Comparison of ENCODE assay signal across 9 mouse cellular contexts in genomic region chr5:45448676-45449075, GRCm38 (mm10). TPM values are rescaled to one million over a fixed set of nuclear protein-coding genes. Genes with fewer than 3 reads are reported as not detected.
DNase-seq lines count a peak whose midpoint lies in the region; ATAC-seq and TF ChIP-seq lines count a peak whose summit lies in the region.
"Had no signal": no experiment of that assay in that cellular context is flagged by ENCODE, and none has a peak within 500 bp of the region (broad histone marks: within the 10 kb centered on the region; RNA-seq: fewer than 3 reads in every experiment).

No protein-coding gene starts in this region.

- WGBS in forebrain, embryonic 16.5 days, result 17% methylated on average over 5 of the region's 5 CpGs
- WGBS in limb, embryonic 10.5 days, result 64% methylated on average over 5 of the region's 5 CpGs

- H3K4me3 ChIP-seq in ES-E14 (ENCODE audit: insufficient read depth in 1 of 2, low read depth in 1 of 2, low read length in 2 of 2, poor library complexity in 1 of 2, severe bottlenecking in 1 of 2), result peak overlapping the region; percentile 67 to 94
- peak overlapping the region; percentile 80 for H3K4me3 ChIP-seq in forebrain, embryonic 16.5 days (replicated peaks; ENCODE audit: low read length)
- H3K4me3 ChIP-seq in limb, embryonic 10.5 days, result peak overlapping the region; percentile 83; the same call in 1 of the 2 replicates

- H3K4me2 ChIP-seq in forebrain, embryonic 16.5 days (ENCODE audit: low read length), result peak overlapping the region; percentile 100

- in situ Hi-C loops in ES-E14 (cut with MboI; ENCODE audit: low sequenced_read_pairs in 2 of 2, unreplicated experiment in 2 of 2), result no loop called here

- no peak for ATAC-seq in forebrain, embryonic 16.5 days

- H3K27ac ChIP-seq in ES-E14 (ENCODE audit: insufficient read depth, low read depth, low read length, poor library complexity, severe bottlenecking), result no peak overlapping the region
- H3K27ac ChIP-seq in forebrain, embryonic 16.5 days (ENCODE audit: low read length), result no peak overlapping the region
- no peak overlapping the region for H3K27ac ChIP-seq in limb, embryonic 10.5 days

- no peaks in the 10 kb centered on the region for H3K9me3 ChIP-seq in ES-E14 (ENCODE audit: control insufficient read depth, insufficient read depth, low read depth, low read length)
- no peaks in the 10 kb centered on the region for H3K9me3 ChIP-seq in forebrain, embryonic 16.5 days (ENCODE audit: control insufficient read depth, low read length)
- H3K9me3 ChIP-seq in limb, embryonic 10.5 days (replicated peaks), result no peaks in the 10 kb centered on the region

- H3K27me3 ChIP-seq in forebrain, embryonic 16.5 days (replicated peaks; ENCODE audit: control insufficient read depth, insufficient read depth, low read length), result no peaks in the 10 kb centered on the region
- H3K27me3 ChIP-seq in limb, embryonic 10.5 days (ENCODE audit: low read depth, poor library complexity, severe bottlenecking), result no peaks in the 10 kb centered on the region

- intact Hi-C loops in left cerebral cortex, postnatal 36 days (cut with DNase I), result no loop called here

- peak; percentile 17 for DNase-seq in adrenal gland, postnatal 14 days
- DNase-seq in adrenal gland, postnatal 36 days, result no peak
- DNase-seq in ES-E14 (ENCODE audit: low read depth, low spot score), result no peak
- no peak for DNase-seq in limb, embryonic 10.5 days (ENCODE audit: low spot score)
- peak; percentile 16 for DNase-seq in retina, embryonic 14.5 days (ENCODE audit: low spot score)
- DNase-seq in left cerebral cortex, postnatal 36 days (ENCODE audit: low spot score in 2 of 2), result no peak
- DNase-seq in spleen, adult 12 weeks (ENCODE audit: low spot score), result no peak

- peak overlapping the region; percentile 89; the same call in 1 of the 2 replicates for H3K9ac ChIP-seq in ES-E14 (ENCODE audit: insufficient read depth, low read depth, low read length, poor library complexity, severe bottlenecking)
- no peak overlapping the region for H3K9ac ChIP-seq in forebrain, embryonic 16.5 days (replicated peaks; ENCODE audit: low read depth, low read length)

- H3K4me1 ChIP-seq in ES-E14 (ENCODE audit: control insufficient read depth in 2 of 2, insufficient read depth in 2 of 2, low read length in 2 of 2, poor library complexity in 1 of 2), result peaks cover 4 to 11% of the 10 kb centered on the region in 2 experiments; a peak in 2 of 4 replicates
- H3K4me1 ChIP-seq in forebrain, embryonic 16.5 days (replicated peaks; ENCODE audit: control insufficient read depth, insufficient read depth, low read length), result peaks cover 15% of the 10 kb centered on the region
- peaks cover 17% of the 10 kb centered on the region for H3K4me1 ChIP-seq in limb, embryonic 10.5 days

- peaks cover 6% of the 10 kb centered on the region for H3K36me3 ChIP-seq in ES-E14 (ENCODE audit: control insufficient read depth, insufficient read depth, low read length, poor library complexity, severe bottlenecking)
- no peaks in the 10 kb centered on the region; the same call in 1 of the 2 replicates for H3K36me3 ChIP-seq in forebrain, embryonic 16.5 days (ENCODE audit: control insufficient read depth, insufficient read depth)
- peaks cover 25% of the 10 kb centered on the region for H3K36me3 ChIP-seq in limb, embryonic 10.5 days

TF ChIP-seq in ES-E14, 5 proteins besides CTCF, POLR2A, EP300 and RAD21:
- TF ChIP-seq ZNF384 (IDR thresholded peaks at IDR 0.05; ENCODE audit: low read depth, low read length) (no peak), HCFC1 (IDR thresholded peaks at IDR 0.05; ENCODE audit: borderline replicate concordance, insufficient read depth, low read length) (no peak), ZC3H11A (IDR thresholded peaks at IDR 0.05; ENCODE audit: borderline replicate concordance, low read depth, low read length) (no peak), CHD2 (IDR thresholded peaks at IDR 0.05; ENCODE audit: low read depth, low read length) (no peak), MAFK (IDR thresholded peaks at IDR 0.05; ENCODE audit: insufficient read depth, low read depth, low read length) (no peak)

RNA-seq across cellular contexts. Expression of gene Qdpr, which starts 1.4 kb away (rescaled TPM):
- total RNA-seq in adrenal gland, postnatal 14 days (2021), result 140 and 142 TPM in 2 replicates
- total RNA-seq in adrenal gland, postnatal 36 days (2021), result 100 to 1,000 TPM; 110 to 138 TPM
- 34.0 and 40.2 TPM in 2 replicates for total RNA-seq in ES-E14 (2012; rRNA removed)
- polyA plus RNA-seq in forebrain, embryonic 16.5 days (2015; fragmentation: Nextera tagmentation; extraction: Ambion mirVana), result 107 and 108 TPM in 2 replicates
- polyA plus RNA-seq in limb, embryonic 10.5 days (2016; fragmentation: Nextera tagmentation; extraction: Ambion mirVana), result 129 and 133 TPM in 2 replicates
- total RNA-seq in left cerebral cortex, postnatal 36 days (2021), result 100 to 1,000 TPM; 111 to 158 TPM

RNA-seq across cellular contexts. Expression of gene Clrn2, which starts 4.9 kb away (rescaled TPM):
- not detected in 2 replicates for total RNA-seq in adrenal gland, postnatal 14 days (2021)
- total RNA-seq in adrenal gland, postnatal 36 days (2021), result not detected
- total RNA-seq in ES-E14 (2012; rRNA removed), result not detected in 2 replicates
- polyA plus RNA-seq in forebrain, embryonic 16.5 days (2015; fragmentation: Nextera tagmentation; extraction: Ambion mirVana), result not detected in 2 replicates
- polyA plus RNA-seq in limb, embryonic 10.5 days (2016; fragmentation: Nextera tagmentation; extraction: Ambion mirVana), result not detected in 2 replicates
- 1 to 10 TPM in 1 of 2 experiments, under 1 TPM in 1; 0.91 to 1.2 TPM for total RNA-seq in left cerebral cortex, postnatal 36 days (2021)
- polyA plus RNA-seq: gonadal fat pad, adult 2 months had no signal

RNA-seq across cellular contexts. Expression of gene Lap3, which starts 44.5 kb away (rescaled TPM):
- 87.3 and 89.3 TPM in 2 replicates for total RNA-seq in adrenal gland, postnatal 14 days (2021)
- total RNA-seq in adrenal gland, postnatal 36 days (2021), result 10 to 100 TPM; 72.2 to 76.2 TPM
- total RNA-seq in ES-E14 (2012; rRNA removed), result 178 and 192 TPM in 2 replicates
- polyA plus RNA-seq in forebrain, embryonic 16.5 days (2015; fragmentation: Nextera tagmentation; extraction: Ambion mirVana), result 35.4 and 41.9 TPM in 2 replicates
- 103 and 121 TPM in 2 replicates for polyA plus RNA-seq in limb, embryonic 10.5 days (2016; fragmentation: Nextera tagmentation; extraction: Ambion mirVana)
- 10 to 100 TPM; 50.4 to 53.7 TPM for total RNA-seq in left cerebral cortex, postnatal 36 days (2021)

Comparison
In these comparisons a context has a peak if more than half of its experiments do, and no peak if none do; other contexts are left out.
1. DNase-seq: peak in adrenal gland, postnatal 14 days (single experiment) and retina, embryonic 14.5 days (single experiment); none in adrenal gland, postnatal 36 days (0 of 2), ES-E14 (single experiment), limb, embryonic 10.5 days (single experiment), left cerebral cortex, postnatal 36 days (0 of 2) and spleen, adult 12 weeks (single experiment).
2. Peak in every context shown above with its lines, with median percentiles within 50 percentile points of each other: H3K4me3 ChIP-seq.